Mouse (Mus musculus) liver, embryonic 14.5 days (tissue): Measurements from ENCODE around the gene D430041D05Rik.

Source experiments
- CTCF ChIP-seq: IDR thresholded peaks from 2 replicates; pipeline ENCODE4 v1.5.1; 2016; ENCODE audit warnings: antibody characterized with exemption, low read depth, control low read depth
- EP300 ChIP-seq: IDR thresholded peaks from 2 replicates; pipeline ENCODE4 v1.6.1; 2016; ENCODE audit warnings: antibody characterized with exemption, low read depth

DNA sequence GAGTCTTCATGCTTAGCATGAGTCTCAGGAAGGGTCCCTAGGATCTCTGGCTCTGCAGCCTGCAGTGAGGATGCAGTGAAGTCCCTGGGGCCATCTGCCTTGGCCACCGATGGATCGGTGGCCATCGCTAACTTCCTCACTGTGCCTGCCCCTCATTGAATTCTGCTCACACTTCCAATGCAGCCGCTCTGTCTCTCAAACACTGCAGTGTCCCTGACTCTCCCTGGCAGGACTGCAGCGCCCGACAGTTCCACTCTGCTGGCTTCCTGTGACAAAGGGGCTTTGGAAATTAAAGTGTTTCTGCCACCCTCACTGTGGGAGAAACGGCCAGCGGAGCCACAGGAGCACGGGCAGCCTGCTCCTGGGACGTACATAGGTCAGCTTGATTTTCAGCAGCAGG lies 192.7 kb downstream of the D430041D05Rik start:
- no peak for TF ChIP-seq EP300
- TF ChIP-seq CTCF, result no peak
